Mouse (Mus musculus): Measurements from ENCODE around the gene Bzw1.

The Bzw1 gene

DNA sequence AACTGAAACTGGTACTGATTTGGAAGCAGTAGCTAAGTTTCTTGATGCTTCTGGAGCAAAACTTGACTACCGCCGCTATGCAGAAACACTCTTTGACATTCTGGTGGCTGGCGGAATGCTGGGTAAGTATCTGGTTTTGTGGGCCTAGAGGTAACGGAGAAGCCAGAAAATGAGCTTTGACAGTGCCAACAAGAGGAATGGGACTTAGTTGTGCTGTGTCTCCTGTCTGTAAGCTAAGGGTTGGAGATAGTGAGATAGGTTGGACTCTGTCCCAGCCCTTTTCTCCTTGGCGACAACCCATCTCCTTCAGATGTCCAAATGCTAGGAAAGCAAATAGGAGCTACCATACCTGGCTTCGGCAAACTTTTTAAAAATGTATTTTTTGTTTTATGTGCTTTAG, 5.0 kb downstream of the Bzw1 start:
- no peak for DNase-seq

DNA sequence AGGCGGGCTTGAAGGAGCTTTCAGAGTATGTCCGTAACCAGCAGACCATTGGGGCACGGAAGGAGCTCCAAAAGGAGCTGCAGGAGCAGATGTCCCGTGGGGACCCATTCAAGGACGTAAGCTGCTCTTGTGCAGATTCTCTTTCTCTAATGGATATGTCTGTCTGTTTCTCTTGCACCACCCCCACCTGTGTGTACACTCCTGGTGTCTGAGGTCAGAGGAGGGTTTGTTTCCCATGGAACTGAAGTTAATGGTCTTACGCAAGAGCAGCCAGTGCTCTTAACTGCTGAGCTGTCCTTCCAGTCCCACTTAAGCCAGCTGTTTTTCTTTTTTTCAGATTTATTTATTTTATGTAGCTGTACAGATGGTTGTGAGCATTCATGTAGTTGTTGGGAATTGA, 8.7 kb downstream of the Bzw1 start:
- DNase-seq: no peak

DNA sequence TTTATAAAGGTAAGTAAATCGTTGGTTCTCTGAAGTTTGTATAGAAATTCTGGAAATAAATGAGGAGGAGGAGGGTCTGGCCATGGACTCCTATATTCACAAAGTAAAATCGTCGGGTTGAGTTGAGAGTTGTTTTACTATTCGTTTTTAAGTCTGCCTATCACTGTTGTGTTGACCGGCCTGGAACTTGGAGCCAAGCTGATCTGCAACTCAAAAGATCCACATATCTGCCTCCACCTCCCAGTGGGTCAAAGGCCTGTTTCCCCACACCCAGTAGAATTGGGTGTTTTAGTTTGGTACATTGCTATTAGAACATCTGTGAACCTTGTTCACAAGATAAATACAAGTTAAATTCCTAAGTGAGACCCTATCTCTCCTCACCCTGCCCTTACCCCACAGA, 11.0 kb downstream of the Bzw1 start:
- no peak for DNase-seq

DNA sequence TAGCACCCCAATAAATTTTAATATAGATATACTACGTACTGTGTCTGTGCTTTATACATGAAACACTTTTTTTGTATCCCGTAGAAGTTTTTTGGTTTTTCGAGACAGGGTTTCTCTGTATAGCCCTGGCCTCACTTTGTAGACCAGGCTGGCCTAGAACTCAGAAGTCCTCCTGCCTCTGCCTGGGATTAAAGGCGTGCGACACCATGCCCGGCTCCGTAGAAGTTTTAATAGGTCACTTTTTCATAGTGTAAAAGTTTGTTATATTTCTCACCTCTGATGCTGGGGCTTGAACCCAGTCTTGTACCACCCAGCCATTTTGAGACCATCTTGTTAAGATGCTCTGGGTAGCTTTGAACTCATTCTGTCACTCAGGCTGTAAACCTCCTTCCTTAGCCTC, 14.6 kb downstream of the Bzw1 start:
- DNase-seq: no peak

DNA sequence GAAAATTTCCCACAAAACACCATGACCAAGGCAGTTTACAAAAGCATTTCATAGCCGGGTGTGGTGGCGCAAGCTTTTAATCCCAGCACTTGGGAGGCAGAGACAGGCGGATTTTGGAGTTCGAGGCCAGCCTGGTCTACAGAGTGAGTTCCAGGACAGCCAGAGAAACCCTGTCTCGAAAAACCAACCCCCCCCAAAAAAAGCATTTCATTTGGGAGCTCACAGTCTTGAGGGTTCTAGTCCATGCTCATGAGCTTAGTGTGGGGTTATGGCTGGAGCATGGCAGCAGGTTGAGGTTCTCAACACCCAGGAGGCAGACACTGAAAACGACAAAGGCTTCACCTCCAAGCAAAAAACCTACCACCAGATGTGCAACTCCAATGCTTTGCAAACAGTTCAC, 15.4 kb downstream of the Bzw1 start:
- DNase-seq: no peak

DNA sequence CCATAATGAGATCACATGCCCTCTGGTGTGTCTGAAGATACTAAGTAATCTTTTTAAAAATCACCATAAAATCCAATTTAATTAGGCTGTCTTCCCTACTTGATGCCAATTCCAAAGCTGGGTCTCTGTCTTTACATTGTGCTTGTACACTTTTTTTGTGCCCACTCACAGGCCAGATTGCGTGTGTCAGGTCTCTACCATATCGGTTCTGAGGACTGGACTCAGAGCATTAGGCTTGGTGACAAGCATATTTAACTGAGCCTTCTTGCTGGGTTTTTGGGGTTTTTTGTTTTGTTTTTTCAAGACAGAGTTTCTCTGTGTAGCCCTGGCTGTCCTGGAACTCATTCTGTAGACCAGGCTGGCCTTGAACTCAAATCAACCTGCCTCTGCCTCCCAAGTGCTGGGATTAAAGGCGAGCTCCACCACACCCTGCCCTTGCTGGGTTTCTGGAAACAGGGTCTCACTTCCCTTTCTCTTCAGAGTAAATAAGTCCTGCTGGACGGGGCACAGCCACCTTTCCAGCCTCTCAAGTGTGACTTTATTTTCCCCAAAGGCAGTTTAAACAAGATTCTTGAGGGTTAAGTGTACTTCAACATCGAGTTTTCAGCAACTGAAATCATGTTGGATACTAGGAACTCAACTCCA, 17.0 kb downstream of the Bzw1 start:
- no peak for DNase-seq

DNA sequence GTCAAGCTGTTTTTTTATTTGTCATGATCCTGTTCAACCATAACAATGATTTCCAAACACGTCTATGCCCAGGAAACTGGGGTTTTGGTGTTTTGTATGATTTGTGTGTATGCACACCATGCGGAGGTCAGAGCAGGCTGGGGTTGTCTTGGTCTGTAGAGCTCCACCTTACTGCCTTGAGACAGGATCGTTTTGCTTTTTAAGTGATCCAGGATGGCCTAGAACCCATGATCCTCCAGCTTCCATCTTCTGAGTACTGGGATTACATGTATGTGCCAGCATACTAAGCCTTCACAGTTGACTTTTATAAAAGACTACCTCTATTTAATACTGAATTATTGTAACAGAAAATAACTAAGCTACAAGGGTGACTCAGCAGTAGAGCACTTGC, 17.5 kb downstream of the Bzw1 start:
- no peak for DNase-seq

DNA sequence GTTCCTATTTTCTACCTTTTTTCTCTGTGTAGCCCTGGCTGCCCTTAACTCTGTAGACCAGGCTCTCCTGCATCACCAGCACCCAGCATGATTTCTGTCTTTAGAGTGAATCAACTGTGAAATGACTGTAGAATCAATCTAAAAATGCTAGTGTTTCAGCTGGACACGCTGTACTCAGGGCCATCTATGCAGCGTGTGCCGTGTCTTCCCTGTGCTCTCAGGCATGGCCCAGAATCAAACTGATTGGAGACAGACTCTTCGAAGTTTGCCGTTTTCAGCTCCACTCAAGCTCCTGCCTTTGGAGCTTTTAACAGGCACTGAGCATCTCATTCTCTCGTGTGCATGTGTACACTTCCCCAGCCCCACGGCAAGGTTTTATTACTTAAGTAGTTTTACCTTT, 18.1 kb downstream of the Bzw1 start:
- DNase-seq: no peak

DNA sequence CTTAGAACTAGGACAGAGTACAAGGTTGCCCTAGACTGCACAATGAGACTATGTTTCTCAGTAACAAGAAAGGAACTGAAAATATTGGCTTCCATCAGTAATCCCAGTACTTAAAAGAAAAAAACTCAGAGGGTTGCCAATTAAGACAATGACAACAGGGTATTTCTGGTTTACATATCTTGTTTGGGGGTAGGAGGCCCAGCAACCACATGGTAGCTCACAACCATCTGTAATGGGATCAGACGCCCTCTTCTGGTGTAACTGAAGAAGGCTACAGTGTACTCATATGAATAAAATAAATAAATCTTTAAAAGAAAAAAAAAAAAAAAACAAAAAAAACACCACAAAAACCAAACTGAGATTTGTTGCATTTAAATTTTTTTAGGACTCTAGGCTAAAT, 22.7 kb downstream of the Bzw1 start:
- no peak for DNase-seq

DNA sequence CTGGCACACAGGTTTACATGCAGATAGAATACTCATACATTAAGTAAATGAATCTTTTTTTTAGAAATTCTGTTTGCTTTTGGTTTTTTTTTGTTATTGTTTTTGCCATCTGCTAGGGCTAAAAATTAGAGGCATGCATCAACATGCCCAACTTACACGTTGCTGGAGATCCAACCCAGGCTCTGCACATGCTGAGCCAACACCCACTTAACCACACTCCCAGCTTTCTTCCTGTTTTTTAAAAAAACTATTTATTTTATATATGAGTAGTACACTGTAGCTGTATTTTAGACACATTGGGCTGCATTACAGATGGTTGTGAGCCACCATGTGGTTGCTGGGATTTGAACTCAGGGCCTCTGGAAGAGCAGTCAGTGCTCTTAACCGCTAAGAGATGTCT, 23.4 kb downstream of the Bzw1 start:
- no peak for DNase-seq

DNA sequence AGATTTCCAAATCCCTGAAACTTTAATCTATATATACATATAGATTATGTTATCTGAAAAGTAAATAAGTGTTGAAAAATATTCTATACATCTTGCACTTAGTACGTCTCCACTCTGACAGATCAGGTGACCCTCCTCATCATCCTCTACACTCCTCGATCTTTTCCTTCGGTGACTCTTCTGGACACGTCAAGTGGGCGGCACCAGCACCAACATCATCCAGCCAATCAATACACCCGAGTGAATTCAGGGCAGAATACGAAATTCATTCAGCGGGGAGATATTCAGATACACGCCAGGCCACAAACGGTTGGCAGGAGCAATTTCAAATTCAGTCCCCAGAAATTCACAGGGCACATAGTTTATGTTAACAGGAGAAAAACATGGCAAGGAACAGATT, 27.3 kb downstream of the Bzw1 start:
- no peak for DNase-seq

DNA sequence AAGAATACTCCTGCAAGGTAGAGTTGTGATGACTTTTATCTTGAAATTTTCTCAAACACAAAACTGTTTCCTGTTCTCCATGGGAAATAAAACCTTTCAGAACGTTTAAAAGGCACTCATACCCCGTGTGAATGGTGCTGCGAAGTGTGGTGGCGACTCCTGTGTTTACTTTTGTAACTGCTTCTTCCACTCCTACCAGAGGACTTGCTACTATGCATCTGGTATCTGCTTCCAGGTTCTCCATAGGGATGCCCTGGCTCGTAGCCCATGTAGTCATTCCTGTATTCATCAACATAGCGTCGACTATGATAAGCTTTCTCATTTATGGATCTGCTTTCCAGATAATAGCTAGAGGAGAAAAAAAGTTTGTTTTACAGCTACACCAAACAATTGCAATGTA, 28.3 kb downstream of the Bzw1 start:
- DNase-seq: no peak

DNA sequence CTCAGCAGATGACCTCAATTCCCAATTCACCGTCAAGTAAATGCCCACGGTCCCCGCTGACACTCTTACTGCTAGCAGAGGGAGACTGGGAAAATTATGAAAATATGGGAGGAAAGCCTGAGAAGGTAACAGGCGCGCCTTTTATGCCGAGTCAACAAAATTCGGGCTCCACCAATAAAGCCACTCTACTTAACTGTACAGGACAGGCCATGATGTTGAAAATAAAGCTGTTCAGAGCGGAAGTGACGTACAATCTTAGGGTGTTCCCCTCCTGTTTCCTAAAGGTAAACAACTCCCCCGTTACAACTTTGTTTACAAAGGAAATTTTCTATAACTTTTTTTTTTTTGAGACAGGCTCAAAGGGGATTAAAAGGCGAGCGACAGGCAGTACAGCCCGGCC, 30.2 kb downstream of the Bzw1 start:
- DNase-seq: peak; percentile 34

DNA sequence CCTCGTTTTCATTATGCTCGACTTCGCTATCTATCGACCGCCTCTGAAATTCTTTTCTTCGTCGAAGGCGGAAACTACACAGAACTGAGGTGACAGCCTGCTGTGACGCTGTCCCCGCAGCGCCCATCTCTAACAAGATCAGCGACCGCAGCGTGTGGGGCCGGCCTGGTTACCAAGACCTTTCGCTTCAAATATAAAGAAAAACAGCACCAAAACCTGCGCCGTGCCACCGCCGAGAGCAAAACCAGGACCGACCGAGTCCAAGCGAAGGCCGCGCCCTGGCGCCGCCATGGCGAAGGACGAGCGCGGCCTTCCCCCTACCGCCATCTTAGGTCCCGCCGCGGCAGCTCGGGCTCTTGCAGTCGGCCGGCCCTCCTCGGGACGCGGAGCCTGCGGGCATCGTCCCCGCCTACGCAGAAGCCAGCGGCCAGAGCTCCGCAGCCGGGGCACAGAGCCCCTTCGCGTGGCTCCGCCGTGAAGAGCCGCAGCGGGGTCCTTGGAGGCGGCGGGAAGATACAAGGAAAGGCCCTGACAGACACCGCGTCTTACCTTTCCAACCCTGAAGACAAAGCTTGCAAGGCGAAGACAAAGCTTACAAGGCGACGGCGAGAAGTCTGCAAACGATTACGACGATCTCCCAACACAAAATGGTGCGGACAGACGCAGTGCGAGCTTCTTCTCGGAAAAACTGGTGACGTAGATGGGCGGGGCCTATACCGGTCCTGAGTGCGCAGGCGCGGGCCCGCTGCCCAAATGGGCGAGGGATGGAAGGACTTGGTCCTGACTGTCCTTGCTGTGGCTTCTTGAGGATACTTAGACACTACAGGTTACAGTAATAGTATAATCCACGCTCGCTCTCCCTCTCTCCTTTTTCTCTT, 30.9 kb downstream of the Bzw1 start, which contains the start of gene Clk1:
TSS of gene Clk1 (minus strand) at position 696 of the 878 bp plus-strand sequence.
- peak; percentile 96 for DNase-seq

DNA sequence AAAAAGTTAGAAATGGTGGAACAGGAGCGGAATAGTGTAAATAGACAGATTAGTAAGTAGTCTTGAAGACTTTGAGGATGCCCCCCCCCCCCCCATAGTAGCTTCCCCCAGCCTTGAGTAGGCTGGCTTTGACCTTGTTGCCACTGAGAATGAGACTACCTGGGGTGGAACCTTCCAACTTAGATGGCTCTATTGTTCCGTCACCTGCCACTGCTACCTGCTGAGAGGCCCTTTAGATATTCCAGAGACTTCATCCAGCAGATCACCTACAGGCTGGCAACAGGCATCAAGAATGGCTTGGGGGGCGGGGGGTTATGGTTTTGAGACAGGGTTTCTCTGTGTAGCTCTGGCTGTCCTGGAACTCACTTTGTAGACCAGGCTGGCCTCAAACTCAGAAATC, 31.9 kb downstream of the Bzw1 start:
- no peak for DNase-seq

DNA sequence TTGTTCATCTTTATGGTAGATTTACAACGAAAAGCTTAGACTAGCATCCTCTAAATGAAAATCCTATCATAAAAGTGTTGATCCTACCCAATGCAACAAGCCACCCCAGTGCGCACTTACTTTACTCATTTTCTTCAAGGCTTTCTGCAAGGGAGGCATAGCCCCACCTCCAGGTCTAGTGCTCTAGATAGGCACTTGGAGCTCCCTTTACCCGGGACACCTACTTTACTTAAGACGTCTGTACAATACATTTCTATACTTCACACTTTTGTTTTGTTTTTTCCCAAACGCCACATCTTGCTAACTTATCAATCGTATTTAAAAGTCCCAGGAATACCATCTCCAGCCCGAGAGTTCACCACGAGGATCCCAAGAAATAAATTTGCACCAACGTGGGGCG, 52.0 kb downstream of the Bzw1 start:
- DNase-seq: no peak

DNA sequence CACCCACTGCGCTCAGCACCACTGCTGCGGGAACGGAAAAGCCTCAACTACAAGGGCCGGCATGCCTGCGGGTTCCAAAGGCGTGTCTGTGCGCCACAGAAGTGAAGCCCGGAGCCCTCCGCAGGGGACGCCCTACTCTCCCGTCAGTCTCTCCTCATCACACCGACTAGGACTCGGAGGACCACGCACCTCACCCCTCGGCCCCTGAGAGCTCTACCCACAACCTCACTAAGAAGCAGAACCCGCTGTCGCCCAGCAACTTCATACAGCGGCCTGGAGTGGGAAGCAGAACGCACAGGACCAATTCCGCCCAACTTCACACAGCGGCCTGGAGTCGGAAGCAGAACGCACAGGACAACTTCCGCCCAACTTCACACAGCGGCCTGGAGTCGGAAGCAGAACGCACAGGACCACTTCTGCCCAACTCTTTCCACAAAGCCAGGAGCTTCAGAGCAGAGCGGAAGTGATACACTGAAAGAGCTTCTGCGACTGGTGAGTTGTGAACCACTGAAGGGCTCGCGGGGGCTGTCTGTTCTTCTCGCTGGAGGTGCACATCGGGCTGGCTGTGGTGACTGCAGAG, 52.5 kb downstream of the Bzw1 start, which contains the start of the genes Nif3l1 and Ppil3:
TSS of gene Nif3l1 (plus strand) at position 9 of the 580 bp plus-strand sequence.
TSS of gene Ppil3 (minus strand) at position 344 of the 580 bp plus-strand sequence.
- peak; percentile 80 for DNase-seq

DNA sequence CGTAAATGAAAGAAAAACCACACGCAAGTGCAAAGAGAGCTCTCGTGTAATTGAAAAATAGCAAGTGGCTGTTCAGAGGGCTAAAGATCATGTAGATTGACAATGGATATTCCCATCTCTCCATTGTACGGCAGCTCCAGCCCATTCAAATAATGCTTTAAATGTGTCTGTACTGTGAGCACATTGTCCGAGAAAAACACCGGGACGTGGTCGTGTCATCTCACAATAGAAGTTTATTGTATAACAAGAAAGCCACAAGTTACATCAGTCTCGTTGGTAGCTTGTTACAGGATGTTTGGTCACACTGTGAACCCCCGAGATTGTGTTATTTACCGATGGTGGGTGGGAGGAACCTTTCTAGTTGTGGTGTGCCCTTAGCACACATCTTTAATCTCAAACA, 53.2 kb downstream of the Bzw1 start:
- DNase-seq: no peak

DNA sequence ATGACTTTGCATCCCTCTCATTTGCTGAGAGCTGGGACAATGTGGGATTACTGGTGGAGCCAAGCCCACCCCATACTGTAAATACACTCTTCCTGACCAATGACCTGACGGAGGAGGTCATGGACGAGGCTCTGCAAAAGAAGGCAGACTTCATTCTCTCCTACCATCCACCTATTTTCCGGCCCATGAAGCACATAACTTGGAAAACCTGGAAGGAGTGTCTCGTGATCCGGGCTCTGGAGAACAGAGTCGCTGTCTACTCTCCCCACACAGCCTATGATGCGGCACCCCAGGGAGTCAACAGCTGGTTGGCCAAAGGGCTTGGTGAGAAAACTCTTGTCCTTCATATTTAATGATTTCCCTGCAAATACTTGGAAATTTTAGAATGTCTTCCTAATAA, 55.1 kb downstream of the Bzw1 start:
- no peak for DNase-seq

DNA sequence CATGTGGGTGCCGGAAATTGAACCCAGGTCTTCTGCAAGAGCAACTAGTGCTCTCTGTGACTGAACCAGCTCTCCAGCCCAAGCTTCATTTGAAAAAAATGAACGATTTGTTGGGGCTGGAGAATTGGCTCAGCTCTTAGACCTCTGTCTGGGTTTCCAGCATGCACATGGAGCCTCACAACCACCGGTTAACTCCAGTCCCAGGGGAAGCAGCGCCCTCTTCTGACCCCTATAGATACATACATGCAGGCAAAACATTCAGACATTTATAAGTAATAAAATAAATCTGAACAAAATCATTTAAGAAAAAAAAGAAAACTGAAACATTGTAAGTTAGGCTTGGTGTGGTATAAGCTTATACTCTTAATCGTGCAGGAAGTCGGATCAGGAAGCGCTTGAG, 55.7 kb downstream of the Bzw1 start:
- DNase-seq: no peak

DNA sequence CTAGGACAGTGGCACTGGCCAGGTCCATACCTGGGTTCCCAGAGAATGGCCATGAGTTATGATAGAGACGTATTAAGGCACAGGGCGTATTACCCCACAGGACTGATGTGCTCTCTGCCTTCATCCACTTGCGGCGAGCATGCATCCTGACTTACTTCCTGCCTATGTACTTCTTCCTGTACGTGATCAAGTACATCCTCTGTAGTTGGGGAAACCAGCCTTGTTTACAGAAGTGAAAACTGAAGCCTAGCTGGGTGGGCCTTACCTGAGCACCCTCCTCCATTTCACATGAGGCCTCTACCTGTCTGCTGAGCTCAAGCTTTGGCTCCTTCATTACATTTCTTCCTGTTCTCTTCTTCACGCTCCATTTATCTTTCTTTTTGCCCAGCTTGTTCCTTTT, 61.6 kb downstream of the Bzw1 start:
- peak; percentile 9 for DNase-seq
